Mouse (Mus musculus): ENCODE measurements around the gene Col18a1. TPM values are rescaled to one million over a fixed set of nuclear protein-coding genes. Genes with fewer than 3 reads are reported as not detected.
A peak's percentile ranks its signal among the peaks of the same experiment; 100 is the strongest.

The Col18a1 gene
- total RNA-seq, 2 experiments from 2014 or later = 13.0 to 15.3 TPM

- DNase-seq (ENCODE audit: low spot score) = no peak
Observed at GRCm38 (mm10) chr10:77082453-77082852, 83.9 kb downstream of the Col18a1 start.

GRCm38 (mm10) chr10:77078961-77079360 lies 87.4 kb downstream of the Col18a1 start:
- intact Hi-C loops (cut with DNase I) = no loop called here
- no peak for DNase-seq (ENCODE audit: low spot score)

More at GRCm38 (mm10) chr10:77082453-77082852, 83.9 kb downstream of the Col18a1 start:
- intact Hi-C loops (cut with DNase I) = loop anchor here (1.0 kb wide), 1 partner anchor 48 kb away; no protein-coding TSS in a partner anchor

- intact Hi-C loops (cut with DNase I) = no loop called here
- no peak for DNase-seq (ENCODE audit: low spot score)
Observed at GRCm38 (mm10) chr10:77078456-77078855, 87.9 kb downstream of the Col18a1 start.

- intact Hi-C loops (cut with DNase I) = no loop called here
- no peak for DNase-seq (ENCODE audit: low spot score)
Observed at GRCm38 (mm10) chr10:77074276-77074974, 91.9 kb downstream of the Col18a1 start.

- no peak for DNase-seq (ENCODE audit: low spot score)
- intact Hi-C loops (cut with DNase I) = loop anchor here (1.0 to 2.0 kb wide), 2 partner anchors 49 to 235 kb away; no protein-coding TSS in a partner anchor
Observed at GRCm38 (mm10) chr10:77070072-77070471, 96.3 kb downstream of the Col18a1 start.

GRCm38 (mm10) chr10:77068469-77068868 lies 97.9 kb downstream of the Col18a1 start:
- intact Hi-C loops (cut with DNase I) = no loop called here
- no peak for DNase-seq (ENCODE audit: low spot score)

- no peak for DNase-seq (ENCODE audit: low spot score)
- intact Hi-C loops (cut with DNase I) = no loop called here
Observed at GRCm38 (mm10) chr10:77064659-77065058, 101.7 kb downstream of the Col18a1 start.

GRCm38 (mm10) chr10:77064239-77064638 lies 102.1 kb downstream of the Col18a1 start:
- intact Hi-C loops (cut with DNase I) = no loop called here

GRCm38 (mm10) chr10:77062393-77063010 lies 103.8 kb downstream of the Col18a1 start:
- no peak for DNase-seq (ENCODE audit: low spot score)
- intact Hi-C loops (cut with DNase I) = no loop called here

More at GRCm38 (mm10) chr10:77064239-77064638, 102.1 kb downstream of the Col18a1 start:
- DNase-seq (ENCODE audit: low spot score) = no peak

GRCm38 (mm10) chr10:77061426-77061825 lies 104.9 kb downstream of the Col18a1 start:
- no peak for DNase-seq (ENCODE audit: low spot score)

GRCm38 (mm10) chr10:77056768-77057167 lies 109.6 kb downstream of the Col18a1 start:
- intact Hi-C loops (cut with DNase I) = no loop called here
- no peak for DNase-seq (ENCODE audit: low spot score)

More at GRCm38 (mm10) chr10:77061426-77061825, 104.9 kb downstream of the Col18a1 start:
- intact Hi-C loops (cut with DNase I) = no loop called here

- DNase-seq (ENCODE audit: low spot score) = no peak
- intact Hi-C loops (cut with DNase I) = no loop called here
Observed at GRCm38 (mm10) chr10:77048606-77049005, 117.7 kb downstream of the Col18a1 start.

- intact Hi-C loops (cut with DNase I) = no loop called here
- no peak for DNase-seq (ENCODE audit: low spot score)
Observed at GRCm38 (mm10) chr10:77048196-77048595, 118.2 kb downstream of the Col18a1 start.

GRCm38 (mm10) chr10:77038579-77039174 lies 127.7 kb downstream of the Col18a1 start:
- intact Hi-C loops (cut with DNase I) = no loop called here
- DNase-seq (ENCODE audit: low spot score) = no peak

GRCm38 (mm10) chr10:77035487-77035886 lies 130.9 kb downstream of the Col18a1 start:
- DNase-seq (ENCODE audit: low spot score) = no peak
- intact Hi-C loops (cut with DNase I) = no loop called here

- DNase-seq (ENCODE audit: low spot score) = peak; percentile 46
- intact Hi-C loops (cut with DNase I) = loop anchor here (5.0 kb wide), 1 partner anchor 71 kb away; the partner anchor contains the start of gene Pcbp3
Observed at GRCm38 (mm10) chr10:77033323-77034025, 132.9 kb downstream of the Col18a1 start.

- intact Hi-C loops (cut with DNase I) = loop anchor here (5.0 kb wide), 1 partner anchor 70 kb away; the partner anchor contains the start of gene Pcbp3
- DNase-seq (ENCODE audit: low spot score) = peak; percentile 77
Observed at GRCm38 (mm10) chr10:77032591-77033322, 133.6 kb downstream of the Col18a1 start.

- DNase-seq (ENCODE audit: low spot score) = no peak
- intact Hi-C loops (cut with DNase I) = loop anchor here (5.0 kb wide), 1 partner anchor 70 kb away; the partner anchor contains the start of gene Pcbp3
Observed at GRCm38 (mm10) chr10:77031768-77032375, 134.5 kb downstream of the Col18a1 start, which contains the start of gene Slc19a1. Gene Slc19a1 (plus strand): TSS chr10:77032241.

GRCm38 (mm10) chr10:77030666-77031065 lies 135.7 kb downstream of the Col18a1 start:
- intact Hi-C loops (cut with DNase I) = loop anchor here (5.0 kb wide), 1 partner anchor 68 kb away; the partner anchor contains the start of gene Pcbp3

More at GRCm38 (mm10) chr10:77030666-77031065, 135.7 kb downstream of the Col18a1 start:
- no peak for DNase-seq (ENCODE audit: low spot score)

Data from heart, postnatal 25 days (tissue).